Mouse (Mus musculus) embryonic facial prominence, embryonic 11.5 days (tissue): ENCODE results near the gene Ergic1. TPM values are rescaled to one million over a fixed set of nuclear protein-coding genes. Genes with fewer than 3 reads are reported as not detected.

Experiments used
- ATAC-seq: fragments of 200-750 bp; cut with Nextera tagmentation; replicated peaks from 2 replicates; pipeline ENCODE4 v1.8.0; 2017; ENCODE audit warnings: low read depth; ENCODE audit not compliant: insufficient number of reproducible peaks, low FRiP score, low TSS enrichment
- DNase-seq: peaks from one replicate; pipeline ENCODE4 v3.0.0-alpha.2; 2015; ENCODE audit warnings: low spot score
- H3K27ac ChIP-seq: fragments of 300-500 bp; sonication (generic); replicated peaks from 2 replicates; pipeline ENCODE4 v1.5.1; 2014; ENCODE audit warnings: mild to moderate bottlenecking, low read depth, low read length, control low read depth
- H3K27me3 ChIP-seq: fragments of 300-500 bp; sonication (generic); 2 replicates; pipeline ENCODE4 v1.6.1; 2014; ENCODE audit warnings: mild to moderate bottlenecking, low read length, moderate library complexity, mixed read lengths; ENCODE audit not compliant: control insufficient read depth, insufficient read depth
- H3K36me3 ChIP-seq: fragments of 300-500 bp; sonication (generic); replicated peaks from 2 replicates; pipeline ENCODE4 v1.6.1; 2014; ENCODE audit warnings: low read depth, mild to moderate bottlenecking, low read length, moderate library complexity, mixed read lengths; ENCODE audit not compliant: control insufficient read depth, insufficient read depth
- H3K4me1 ChIP-seq: fragments of 300-500 bp; sonication (generic); 2 replicates; pipeline ENCODE4 v1.6.1; 2014; ENCODE audit warnings: low read length, mixed read lengths; ENCODE audit not compliant: control insufficient read depth, insufficient read depth
- H3K4me2 ChIP-seq: fragments of 300-500 bp; sonication (generic); 2 replicates; pipeline ENCODE4 v1.6.1; 2014; ENCODE audit warnings: low read depth, mild to moderate bottlenecking, control low read depth, low read length, moderate library complexity
- H3K4me3 ChIP-seq: fragments of 300-500 bp; sonication (generic); 2 replicates; pipeline ENCODE4 v1.5.1; 2014; ENCODE audit warnings: low read depth, low read length, control low read depth
- H3K9ac ChIP-seq: fragments of 300-500 bp; sonication (generic); replicated peaks from 2 replicates; pipeline ENCODE4 v1.6.1; 2014; ENCODE audit warnings: mild to moderate bottlenecking, control low read depth, low read length
- H3K9me3 ChIP-seq: fragments of 300-500 bp; sonication (generic); replicated peaks from 2 replicates; pipeline ENCODE4 v1.6.1; 2016; ENCODE audit warnings: mild to moderate bottlenecking, low read length, inconsistent platforms, mixed read lengths; ENCODE audit not compliant: control insufficient read depth
- WGBS: fragments of 180-500 bp; shearing (Covaris S2); extraction: QIAGEN DNeasy Blood & Tissue Kit; methylation state at CpG from one replicate; pipeline ENCODE4 v1.1.7; 2014; 5-methylcytosine and 5-hydroxymethylcytosine counted together
- polyA plus RNA-seq: library from polyadenylated mRNA; unstranded; fragments of >200 nt; fragmentation: Nextera tagmentation; extraction: Ambion mirVana; gene quantifications from 2 replicates; pipeline ENCODE4 v1.2.1, GENCODE M21; 2014

Gene Ergic1
- polyA plus RNA-seq, 1 experiment from 2014 or later: 138 TPM

- Histone ChIP-seq H3K4me3 (no peak overlapping the region), H3K4me2 (no peak overlapping the region), H3K27me3 (no peaks in the 10 kb centered on the region), H3K27ac (no peak overlapping the region), H3K9ac (no peak overlapping the region), H3K9me3 (no peaks in the 10 kb centered on the region), H3K36me3 (no peaks in the 10 kb centered on the region), H3K4me1 (no peaks in the 10 kb centered on the region)
- DNase-seq: no peak
- no peak for ATAC-seq
- 74% methylated on average over 6 of the region's 6 CpGs for WGBS
These were observed 40.2 kb downstream of the Ergic1 start for GRCm38 (mm10) chr17:26601514-26601913.

GRCm38 (mm10) chr17:26601926-26602325, 40.6 kb downstream of the Ergic1 start:
- no peak for ATAC-seq

GRCm38 (mm10) chr17:26602371-26602885, 41.1 kb downstream of the Ergic1 start:
- Histone ChIP-seq H3K4me1 (no peaks in the 10 kb centered on the region), H3K9me3 (no peaks in the 10 kb centered on the region), H3K4me3 (no peak overlapping the region), H3K36me3 (no peaks in the 10 kb centered on the region), H3K27me3 (no peaks in the 10 kb centered on the region), H3K4me2 (no peak overlapping the region), H3K9ac (no peak overlapping the region), H3K27ac (no peak overlapping the region)
- WGBS: 83% methylated on average over 12 of the region's 12 CpGs
- ATAC-seq (no peak), DNase-seq (no peak)

More at GRCm38 (mm10) chr17:26601926-26602325, 40.6 kb downstream of the Ergic1 start:
- WGBS: 58% methylated on average over 6 of the region's 6 CpGs
- no peak overlapping the region for H3K9ac ChIP-seq
- H3K4me1 ChIP-seq: no peaks in the 10 kb centered on the region
- H3K27ac ChIP-seq: no peak overlapping the region
- H3K27me3 ChIP-seq: no peaks in the 10 kb centered on the region
- no peak overlapping the region for H3K4me2 ChIP-seq
- no peak overlapping the region for H3K4me3 ChIP-seq
- no peaks in the 10 kb centered on the region for H3K36me3 ChIP-seq
- H3K9me3 ChIP-seq: no peaks in the 10 kb centered on the region
- DNase-seq: no peak

GRCm38 (mm10) chr17:26603311-26603710, 42.0 kb downstream of the Ergic1 start:
- Histone ChIP-seq H3K27me3 (no peaks in the 10 kb centered on the region), H3K4me3 (no peak overlapping the region), H3K9me3 (no peaks in the 10 kb centered on the region), H3K36me3 (no peaks in the 10 kb centered on the region), H3K27ac (no peak overlapping the region), H3K4me1 (no peaks in the 10 kb centered on the region), H3K4me2 (no peak overlapping the region), H3K9ac (no peak overlapping the region)
- ATAC-seq: no peak
- DNase-seq: no peak
- 89% methylated on average over 8 of the region's 8 CpGs for WGBS

GRCm38 (mm10) chr17:26605636-26606035, 44.3 kb downstream of the Ergic1 start:
- DNase-seq (no peak), ATAC-seq (no peak)
- 87% methylated on average over 4 of the region's 4 CpGs for WGBS
- Histone ChIP-seq H3K9ac (no peak overlapping the region), H3K27ac (no peak overlapping the region), H3K4me2 (no peak overlapping the region), H3K27me3 (no peaks in the 10 kb centered on the region), H3K9me3 (no peaks in the 10 kb centered on the region), H3K36me3 (no peaks in the 10 kb centered on the region; the same call in 1 of the 2 replicates), H3K4me1 (no peaks in the 10 kb centered on the region), H3K4me3 (no peak overlapping the region)

- ATAC-seq: no peak
- WGBS: 89% methylated on average over 2 of the region's 2 CpGs
These were observed 45.2 kb downstream of the Ergic1 start for GRCm38 (mm10) chr17:26606516-26606915.

GRCm38 (mm10) chr17:26608348-26608747, 47.1 kb downstream of the Ergic1 start:
- H3K36me3 ChIP-seq: no peaks in the 10 kb centered on the region; the same call in 1 of the 2 replicates
- H3K4me3 ChIP-seq: no peak overlapping the region
- 90% methylated on average over 3 of the region's 3 CpGs for WGBS
- DNase-seq (no peak), ATAC-seq (no peak)
- H3K9ac ChIP-seq: no peak overlapping the region
- no peaks in the 10 kb centered on the region for H3K9me3 ChIP-seq
- no peak overlapping the region for H3K4me2 ChIP-seq
- no peaks in the 10 kb centered on the region for H3K27me3 ChIP-seq
- H3K27ac ChIP-seq: no peak overlapping the region
- H3K4me1 ChIP-seq: no peaks in the 10 kb centered on the region

More at GRCm38 (mm10) chr17:26606516-26606915, 45.2 kb downstream of the Ergic1 start:
- no peak overlapping the region for H3K4me3 ChIP-seq
- no peaks in the 10 kb centered on the region for H3K27me3 ChIP-seq
- no peak overlapping the region for H3K27ac ChIP-seq
- no peaks in the 10 kb centered on the region for H3K9me3 ChIP-seq
- no peak overlapping the region for H3K9ac ChIP-seq
- H3K36me3 ChIP-seq: no peaks in the 10 kb centered on the region; the same call in 1 of the 2 replicates
- DNase-seq: no peak
- no peaks in the 10 kb centered on the region for H3K4me1 ChIP-seq
- H3K4me2 ChIP-seq: no peak overlapping the region

GRCm38 (mm10) chr17:26608877-26609276, 47.6 kb downstream of the Ergic1 start:
- no peak overlapping the region for H3K4me2 ChIP-seq
- no peaks in the 10 kb centered on the region; the same call in 1 of the 2 replicates for H3K36me3 ChIP-seq
- no peak overlapping the region for H3K4me3 ChIP-seq
- H3K4me1 ChIP-seq: no peaks in the 10 kb centered on the region
- no peak overlapping the region for H3K27ac ChIP-seq
- DNase-seq: no peak
- H3K9me3 ChIP-seq: no peaks in the 10 kb centered on the region
- no peak for ATAC-seq
- WGBS: 96% methylated on average over 8 of the region's 8 CpGs
- H3K9ac ChIP-seq: no peak overlapping the region
- no peaks in the 10 kb centered on the region for H3K27me3 ChIP-seq
